ENCODE assay signal across 20 mouse cellular contexts in genomic region chr2:52626266-52626665, GRCm38 (mm10). TPM values are rescaled to one million over a fixed set of nuclear protein-coding genes. Genes with fewer than 3 reads are reported as not detected.
"Had no signal": no experiment of that assay in that cellular context is flagged by ENCODE, and none has a peak within 500 bp of the region (broad histone marks: within the 10 kb centered on the region; RNA-seq: fewer than 3 reads in every experiment).

No protein-coding gene starts in this region.

- H3K9ac ChIP-seq: lung, embryonic 14.5 days; midbrain, embryonic 12.5 days; neural tube, embryonic 13.5 days; neural tube, embryonic 15.5 days had no signal

- H3K4me3 ChIP-seq: midbrain, embryonic 10.5 days; midbrain, embryonic 12.5 days; myocyte; neural tube, embryonic 13.5 days; neural tube, embryonic 15.5 days had no signal

- H3K27me3 ChIP-seq: midbrain, embryonic 12.5 days; neural tube, embryonic 13.5 days; neural tube, embryonic 15.5 days had no signal

- ATAC-seq: midbrain, embryonic 16.5 days had no signal

- H3K27ac ChIP-seq: midbrain, embryonic 10.5 days; midbrain, embryonic 12.5 days; neural tube, embryonic 13.5 days; neural tube, embryonic 15.5 days had no signal

- H3K9me3 ChIP-seq: midbrain, embryonic 10.5 days; midbrain, embryonic 12.5 days; neural tube, embryonic 13.5 days; neural tube, embryonic 15.5 days had no signal

- H3K4me2 ChIP-seq: lung, embryonic 14.5 days; midbrain, embryonic 12.5 days; neural tube, embryonic 13.5 days; neural tube, embryonic 15.5 days had no signal

- H3K36me3 ChIP-seq: midbrain, embryonic 10.5 days; midbrain, embryonic 12.5 days; neural tube, embryonic 13.5 days; neural tube, embryonic 15.5 days had no signal

- DNase-seq: lung, adult 18-20 months; lung, embryonic 14.5 days; lung, postnatal 10 days; lung, postnatal 4 days; midbrain, embryonic 14.5 days; retina, postnatal 1 day; right cerebral cortex, adult 18-20 months; right cerebral cortex, postnatal 25 days; right cerebral cortex, postnatal 4 days; spleen, adult 18-20 months; thymus, adult 18-20 months; thymus, postnatal 14 days; thymus, postnatal 36 days had no signal

RNA-seq across cellular contexts. Expression of gene Cacnb4, which starts 50.4 kb away (rescaled TPM):
- total RNA-seq: megakaryocyte, adult 5-6 weeks had no signal
